Mouse (Mus musculus): ENCODE measurements at regions not wholly inside any gene's neighbourhood (a gene's known extent, or its start where the extent isn't known, plus 50 kb on each side); places are given as distances from the start of the nearest gene placed in this dataset.
A peak's percentile ranks its signal among the peaks of the same experiment; 100 is the strongest.

- no peak for DNase-seq
- intact Hi-C loops (cut with DNase I), result no loop called here
These were observed 477.1 kb upstream of the Nbea start for GRCm38 (mm10) chr3:56660594-56660993.

- DNase-seq, result peak; percentile 5 to 37
- intact Hi-C loops (cut with DNase I), result no loop called here
These were observed 463.8 kb upstream of the Nbea start for GRCm38 (mm10) chr3:56647313-56647712.
